Mouse (Mus musculus) hindbrain, postnatal 0 days (tissue): Measurements from ENCODE around the gene 4933402D24Rik. TPM values are rescaled to one million over a fixed set of nuclear protein-coding genes. Genes with fewer than 3 reads are reported as not detected.

Experiments
- ATAC-seq: fragments of 200-750 bp; cut with Nextera tagmentation; 2 replicates; pipeline ENCODE4 v1.8.0; 2017; ENCODE audit warnings: mild to moderate bottlenecking, moderate TSS enrichment, moderate library complexity
- DNase-seq: peaks from one replicate; pipeline ENCODE4 v3.0.0-alpha.2; 2015; ENCODE audit warnings: low spot score
- H3K27ac ChIP-seq: fragments of 300-500 bp; sonication (generic); 2 replicates; pipeline ENCODE4 v1.5.1; 2014; ENCODE audit warnings: mild to moderate bottlenecking
- H3K27me3 ChIP-seq: fragments of 300-500 bp; sonication (generic); 2 replicates; pipeline ENCODE4 v1.6.1; 2014; ENCODE audit warnings: low read length, mixed read lengths; ENCODE audit not compliant: insufficient read depth
- H3K36me3 ChIP-seq: fragments of 300-500 bp; sonication (generic); 2 replicates; pipeline ENCODE4 v1.6.1; 2014; ENCODE audit warnings: low read length, mixed read lengths; ENCODE audit not compliant: insufficient read depth
- H3K4me1 ChIP-seq: fragments of 300-500 bp; sonication (generic); 2 replicates; pipeline ENCODE4 v1.6.1; 2014; ENCODE audit warnings: antibody characterized with exemption, low read length, mixed read lengths; ENCODE audit not compliant: insufficient read depth
- H3K4me2 ChIP-seq: fragments of 300-500 bp; sonication (generic); 2 replicates; pipeline ENCODE4 v1.6.1; 2014; ENCODE audit warnings: low read depth, mild to moderate bottlenecking, low read length, moderate library complexity, mixed read lengths
- H3K4me3 ChIP-seq: fragments of 300-500 bp; sonication (generic); 2 replicates; pipeline ENCODE4 v1.5.1; 2014; ENCODE audit warnings: low read length
- H3K9ac ChIP-seq: fragments of 300-500 bp; sonication (generic); replicated peaks from 2 replicates; pipeline ENCODE4 v1.6.1; 2014; ENCODE audit warnings: mild to moderate bottlenecking, low read length, moderate library complexity, mixed read lengths
- H3K9me3 ChIP-seq: fragments of 300-500 bp; sonication (generic); 2 replicates; pipeline ENCODE4 v1.6.1; 2016; ENCODE audit warnings: low read length, mixed read lengths
- CTCF ChIP-seq: IDR thresholded peaks from 2 replicates; pipeline ENCODE4 v1.5.1; 2016; ENCODE audit warnings: antibody characterized with exemption, control low read depth, low read depth
- WGBS: fragments of 180-500 bp; shearing (Covaris S2); extraction: QIAGEN DNeasy Blood & Tissue Kit; methylation state at CpG from one replicate; pipeline ENCODE4 v1.1.7; 2014; 5-methylcytosine and 5-hydroxymethylcytosine counted together
- polyA plus RNA-seq: library from polyadenylated mRNA; unstranded; fragments of >200 nt; fragmentation: Nextera tagmentation; extraction: Ambion mirVana; gene quantifications from 2 replicates; pipeline ENCODE4 v1.2.1, GENCODE M21; 2015
- total RNA-seq: library from RNA; depleted of rRNA; stranded (reverse); fragments of >200 nt; gene quantifications from 2 replicates; pipeline ENCODE4 v1.2.3, GENCODE M21; 2014; rRNA removed

The 4933402D24Rik gene
- total and polyA plus RNA-seq, 2 experiments from 2014 or later, result 0.50 TPM; not detected in 1

GRCm38 (mm10) chr1:63720161-63720560, 48.9 kb downstream of the 4933402D24Rik start:
- ATAC-seq (no peak), DNase-seq (no peak)
- Histone ChIP-seq H3K27ac (no peak overlapping the region), H3K4me3 (no peak overlapping the region), H3K4me2 (no peak overlapping the region), H3K9ac (no peak overlapping the region), H3K9me3 (no peaks in the 10 kb centered on the region), H3K4me1 (no peaks in the 10 kb centered on the region), H3K36me3 (no peaks in the 10 kb centered on the region), H3K27me3 (no peaks in the 10 kb centered on the region)
- TF ChIP-seq CTCF, result no peak
- WGBS, result 79% methylated on average over 7 of the region's 7 CpGs

GRCm38 (mm10) chr1:63708876-63709275, 60.2 kb downstream of the 4933402D24Rik start:
- Histone ChIP-seq H3K27me3 (no peaks in the 10 kb centered on the region), H3K4me1 (no peaks in the 10 kb centered on the region), H3K27ac (no peak overlapping the region), H3K36me3 (no peaks in the 10 kb centered on the region), H3K9me3 (no peaks in the 10 kb centered on the region), H3K9ac (no peak overlapping the region), H3K4me2 (no peak overlapping the region), H3K4me3 (no peak overlapping the region)
- WGBS, result 53% methylated on average over 3 of the region's 3 CpGs
- ATAC-seq (no peak), DNase-seq (no peak)
- TF ChIP-seq CTCF, result no peak

- H3K36me3 ChIP-seq, result no peaks in the 10 kb centered on the region
- H3K27ac ChIP-seq, result no peak overlapping the region
- no peak for TF ChIP-seq CTCF
- DNase-seq, result peak; percentile 2
- no peak overlapping the region for H3K4me3 ChIP-seq
- no peaks in the 10 kb centered on the region for H3K4me1 ChIP-seq
- H3K9ac ChIP-seq, result no peak overlapping the region
- WGBS, result 70% methylated on average over 5 of the region's 5 CpGs
- no peak overlapping the region for H3K4me2 ChIP-seq
- no peaks in the 10 kb centered on the region for H3K9me3 ChIP-seq
- no peaks in the 10 kb centered on the region for H3K27me3 ChIP-seq
- no peak for ATAC-seq
These were observed 63.3 kb downstream of the 4933402D24Rik start for GRCm38 (mm10) chr1:63705733-63706132.

Other genes with a start within 250 kb of the 4933402D24Rik start
- not detected in 2 replicates for gene Gm39653, start 153.3 kb downstream of the 4933402D24Rik start, total RNA-seq
- gene Gm39653, start 153.3 kb downstream of the 4933402D24Rik start, polyA plus RNA-seq, result not detected in 2 replicates
- gene Dytn, start 82.3 kb downstream of the 4933402D24Rik start, total RNA-seq, result 0.26 TPM in 1 of 2 replicates, not detected in the other
- gene Dytn, start 82.3 kb downstream of the 4933402D24Rik start, polyA plus RNA-seq, result 0.10 TPM in 1 of 2 replicates, not detected in the other
- gene Mdh1b, start 38.9 kb downstream of the 4933402D24Rik start, total RNA-seq, result 0.58 and 1.5 TPM in 2 replicates
- gene Mdh1b, start 38.9 kb downstream of the 4933402D24Rik start, polyA plus RNA-seq, result 0.43 and 0.68 TPM in 2 replicates
- 16.0 and 51.4 TPM in 2 replicates for gene Fastkd2, start 38.7 kb downstream of the 4933402D24Rik start, total RNA-seq
- 25.9 and 31.9 TPM in 2 replicates for gene Fastkd2, start 38.7 kb downstream of the 4933402D24Rik start, polyA plus RNA-seq